Mouse (Mus musculus) CH12.LX (cell line): ENCODE data around the gene Dgkh.

Source experiments
- BHLHE40 ChIP-seq: IDR thresholded peaks from 2 replicates; pipeline ENCODE4 v1.6.1; 2011; ENCODE audit warnings: mild to moderate bottlenecking, low read depth, low read length, improper control_type of control experiment
- CHD2 ChIP-seq: IDR thresholded peaks from 2 replicates; pipeline ENCODE4 v1.6.1; 2011; ENCODE audit warnings: low read length, improper control_type of control experiment
- CTCF ChIP-seq, 2 experiments: IDR thresholded peaks in 1 of 2; conservative IDR thresholded peaks in 1 of 2; 2 replicates each; pipeline ENCODE4 v1.5.1; 2011 to 2012; ENCODE audit warnings: low read depth in 2 of 2, low read length in 2 of 2, improper control_type of control experiment in 1 of 2, inconsistent platforms in 1 of 2, mild to moderate bottlenecking in 1 of 2, moderate library complexity in 1 of 2
- E2F4 ChIP-seq: IDR thresholded peaks from 2 replicates; pipeline ENCODE4 v1.6.1; 2011; ENCODE audit warnings: low read depth, low read length, improper control_type of control experiment; ENCODE audit not compliant: insufficient replicate concordance
- HCFC1 ChIP-seq: IDR thresholded peaks from 2 replicates; pipeline ENCODE4 v1.6.1; 2012; ENCODE audit warnings: low read depth, mild to moderate bottlenecking, inconsistent platforms, low read length, improper control_type of control experiment
- KAT2A ChIP-seq: IDR thresholded peaks from 2 replicates; pipeline ENCODE4 v1.6.1; 2012; ENCODE audit warnings: low read length, improper control_type of control experiment, inconsistent platforms; ENCODE audit not compliant: insufficient replicate concordance
- NELFE ChIP-seq: IDR thresholded peaks from 2 replicates; pipeline ENCODE4 v1.6.1; 2011; ENCODE audit warnings: low read depth, low read length, improper control_type of control experiment
- POLR2A ChIP-seq: IDR thresholded peaks from 2 replicates; pipeline ENCODE4 v1.6.1; 2011; ENCODE audit warnings: low read depth, mild to moderate bottlenecking, improper control_type of control experiment, low read length
- POLR2AphosphoS2 ChIP-seq: IDR thresholded peaks from 2 replicates; pipeline ENCODE4 v1.6.1; 2011; ENCODE audit warnings: low read depth, low read length, improper control_type of control experiment
- SMC3 ChIP-seq: IDR thresholded peaks from 2 replicates; pipeline ENCODE4 v1.6.1; 2011; ENCODE audit warnings: low read depth, low read length, improper control_type of control experiment
- TCF12 ChIP-seq: IDR thresholded peaks from 2 replicates; pipeline ENCODE4 v1.6.1; 2014; ENCODE audit warnings: low read depth, mild to moderate bottlenecking, inconsistent platforms, low read length, improper control_type of control experiment
- USF1 ChIP-seq: IDR thresholded peaks from 2 replicates; pipeline ENCODE4 v1.6.1; 2014; ENCODE audit warnings: low read depth, mild to moderate bottlenecking, inconsistent platforms, low read length, improper control_type of control experiment
- ZC3H11A ChIP-seq: IDR thresholded peaks from 2 replicates; pipeline ENCODE4 v1.6.1; 2012; ENCODE audit warnings: low read depth, mild to moderate bottlenecking, inconsistent platforms, low read length, improper control_type of control experiment
- ZKSCAN1 ChIP-seq: IDR thresholded peaks from 2 replicates; pipeline ENCODE4 v1.6.1; 2012; ENCODE audit warnings: low read depth, inconsistent platforms, low read length, improper control_type of control experiment, borderline replicate concordance

DNA sequence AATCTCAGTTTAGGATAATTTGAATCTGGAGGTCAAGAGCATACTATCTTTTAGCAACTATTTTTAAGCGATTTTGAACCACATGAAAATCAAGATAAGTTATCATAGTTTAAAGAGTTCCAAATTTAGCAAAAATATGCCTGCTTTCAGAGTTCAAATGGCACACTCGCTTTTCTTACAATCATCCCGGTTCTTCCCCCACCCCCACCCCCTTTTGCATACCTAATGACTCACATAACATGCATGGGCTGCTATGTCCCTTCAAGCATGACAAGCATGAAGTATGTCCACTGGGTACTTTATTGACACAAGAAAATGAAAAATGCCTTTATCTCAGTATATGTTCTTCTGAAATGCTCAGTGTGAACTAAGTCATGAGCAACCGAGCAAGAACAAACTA, 166.1 kb downstream of the Dgkh start:
- TF ChIP-seq ZC3H11A (no peak), CTCF (conservative IDR thresholded peaks at IDR 0.05 in 1 of 2, IDR thresholded peaks at IDR 0.05 in 1 of 2; ENCODE audit: low read depth in 2 of 2, low read length in 2 of 2) (no peak), KAT2A (no peak), E2F4 (no peak), USF1 (no peak), SMC3 (no peak), TCF12 (no peak), POLR2A (no peak), ZKSCAN1 (no peak), BHLHE40 (peak; percentile 74), HCFC1 (no peak), CHD2 (peak; percentile 71), NELFE (no peak), POLR2AphosphoS2 (no peak)
